Mouse (Mus musculus) erythroblast, embryonic 14.5 days (primary cell): ENCODE measurements around the gene Rabl2. TPM values are rescaled to one million over a fixed set of nuclear protein-coding genes. Genes with fewer than 3 reads are reported as not detected.

ENCODE experiments used
- H3K27me3 ChIP-seq: 2 replicates; pipeline ENCODE4 v1.6.1; 2012; ENCODE audit warnings: inconsistent platforms; ENCODE audit not compliant: control insufficient read depth
- H3K36me3 ChIP-seq: 2 replicates; pipeline ENCODE4 v1.6.1; 2012; ENCODE audit warnings: mild to moderate bottlenecking, inconsistent platforms; ENCODE audit not compliant: control insufficient read depth
- H3K4me1 ChIP-seq: 2 replicates; pipeline ENCODE4 v1.6.1; 2012; ENCODE audit warnings: inconsistent platforms; ENCODE audit not compliant: control insufficient read depth
- H3K4me3 ChIP-seq: replicated peaks from 2 replicates; pipeline ENCODE3; 2012; ENCODE audit warnings: moderate library complexity, mild to moderate bottlenecking, inconsistent platforms
- H3K9me3 ChIP-seq: 2 replicates; pipeline ENCODE4 v1.6.1; 2012; ENCODE audit warnings: low read length, inconsistent platforms, mixed read lengths; ENCODE audit not compliant: control insufficient read depth
- GATA1 ChIP-seq: IDR thresholded peaks from 2 replicates; pipeline ENCODE4 v1.6.1; 2012; ENCODE audit warnings: low read length, inconsistent platforms, mixed read lengths
- TAL1 ChIP-seq: IDR thresholded peaks from 3 replicates; pipeline ENCODE4 v1.6.1; 2012; ENCODE audit warnings: low read length, inconsistent platforms, mixed read lengths
- polyA plus RNA-seq: library from polyadenylated mRNA; stranded (reverse); fragments of >175 nt; gene quantifications from 2 replicates; pipeline ENCODE4 v1.2.3, GENCODE M21; 2012

The Rabl2 gene
- polyA plus RNA-seq, 1 experiment = 0.28 TPM

DNA sequence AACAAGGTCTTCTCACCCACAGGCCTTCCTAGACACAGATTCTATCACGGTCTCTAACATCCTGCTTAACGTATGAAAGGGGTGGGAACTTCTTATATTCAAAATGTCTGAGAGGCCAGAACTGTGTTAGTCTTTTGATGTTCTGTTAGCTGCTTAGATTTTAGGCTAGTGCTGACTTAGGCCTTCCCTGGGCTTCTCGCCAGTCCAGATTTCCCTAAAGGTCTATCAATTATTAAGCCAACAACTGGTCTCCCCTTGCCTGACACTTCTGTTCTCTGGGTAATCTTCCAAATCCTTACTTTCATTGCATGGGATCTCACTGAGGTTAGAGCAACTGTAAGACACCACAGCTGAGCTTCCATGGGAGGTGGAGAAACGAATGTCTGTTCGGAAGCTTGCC is 2.6 kb downstream of the Rabl2 start:
- TF ChIP-seq GATA1 = no peak
- no peak for TF ChIP-seq TAL1
- Histone ChIP-seq H3K36me3 (peaks cover 5% of the 10 kb centered on the region), H3K4me1 (peaks cover 18% of the 10 kb centered on the region), H3K4me3 (no peak overlapping the region), H3K27me3 (peaks cover 5% of the 10 kb centered on the region; the same call in 1 of the 2 replicates), H3K9me3 (no peaks in the 10 kb centered on the region)

- H3K4me3 ChIP-seq = no peak overlapping the region
- peaks cover 5% of the 10 kb centered on the region for H3K36me3 ChIP-seq
- peaks cover 4% of the 10 kb centered on the region; the same call in 1 of the 2 replicates for H3K4me1 ChIP-seq
- no peaks in the 10 kb centered on the region for H3K9me3 ChIP-seq
- TF ChIP-seq TAL1 = no peak
- no peak for TF ChIP-seq GATA1
- H3K27me3 ChIP-seq = no peaks in the 10 kb centered on the region
Observed at GRCm38 (mm10) chr15:89585631-89586030, 6.1 kb downstream of the Rabl2 start.

DNA sequence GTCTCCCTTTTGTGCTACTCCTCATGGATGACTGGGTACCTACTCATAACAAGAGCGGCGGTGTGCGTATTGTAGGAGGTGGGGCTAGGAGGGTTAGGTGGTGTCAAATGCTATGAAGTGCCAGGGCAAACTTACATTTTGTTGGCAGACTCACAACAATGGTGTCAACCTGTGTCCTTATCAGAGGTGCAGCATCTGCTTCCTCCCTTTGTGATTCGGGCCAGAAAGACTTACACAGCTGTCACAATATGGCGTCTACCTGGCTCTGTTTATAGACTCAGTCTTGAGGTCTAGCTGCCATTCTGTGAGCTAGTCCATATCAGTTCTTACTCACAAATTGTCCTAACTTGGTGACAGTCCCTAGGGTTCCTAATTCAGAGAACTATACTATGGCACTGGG is 6.6 kb downstream of the Rabl2 start:
- peaks cover 5% of the 10 kb centered on the region for H3K36me3 ChIP-seq
- H3K27me3 ChIP-seq = no peaks in the 10 kb centered on the region
- TF ChIP-seq GATA1 (no peak), TAL1 (no peak)
- H3K4me1 ChIP-seq = peaks cover 4% of the 10 kb centered on the region; the same call in 1 of the 2 replicates
- no peaks in the 10 kb centered on the region for H3K9me3 ChIP-seq
- no peak overlapping the region for H3K4me3 ChIP-seq

GRCm38 (mm10) chr15:89582494-89582893 is 9.2 kb downstream of the Rabl2 start:
- Histone ChIP-seq H3K9me3 (no peaks in the 10 kb centered on the region), H3K4me1 (peaks cover 4% of the 10 kb centered on the region; the same call in 1 of the 2 replicates), H3K27me3 (no peaks in the 10 kb centered on the region), H3K4me3 (no peak overlapping the region), H3K36me3 (peaks cover 5% of the 10 kb centered on the region; the same call in 1 of the 2 replicates)
- TF ChIP-seq GATA1 (no peak), TAL1 (no peak)

- no peaks in the 10 kb centered on the region for H3K36me3 ChIP-seq
- no peaks in the 10 kb centered on the region for H3K9me3 ChIP-seq
- no peak for TF ChIP-seq TAL1
- no peak for TF ChIP-seq GATA1
- H3K4me3 ChIP-seq = no peak overlapping the region
- no peaks in the 10 kb centered on the region for H3K27me3 ChIP-seq
- H3K4me1 ChIP-seq = no peaks in the 10 kb centered on the region; the same call in 1 of the 2 replicates
Observed at GRCm38 (mm10) chr15:89572147-89572546, 19.6 kb downstream of the Rabl2 start.

DNA sequence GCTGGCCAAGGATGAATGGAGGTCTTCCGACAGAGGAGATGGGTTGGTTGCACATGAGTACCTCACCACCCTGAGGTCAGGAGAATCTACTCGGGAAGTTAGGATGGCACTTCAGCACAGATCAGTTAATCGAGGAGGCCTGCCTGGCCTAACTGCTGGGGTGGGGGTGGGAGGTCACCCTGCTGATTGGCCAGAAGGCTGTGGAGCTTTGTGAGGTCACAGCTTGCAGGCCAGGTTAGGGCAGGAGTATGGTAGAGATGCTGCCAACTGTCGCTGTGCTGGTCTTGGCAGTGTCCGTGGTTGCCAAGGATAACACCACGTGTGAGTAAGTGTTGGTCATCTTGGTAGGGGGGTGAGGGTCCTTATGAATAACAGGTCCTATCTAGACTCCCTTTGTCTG is 23.6 kb downstream of the Rabl2 start, which contains the start of gene Acr:
TSS of gene Acr (plus strand) at position 213 of the 400 bp plus-strand sequence.
- no peak for TF ChIP-seq GATA1
- TF ChIP-seq TAL1 = no peak
- H3K4me1 ChIP-seq = no peaks in the 10 kb centered on the region; the same call in 1 of the 2 replicates
- H3K36me3 ChIP-seq = no peaks in the 10 kb centered on the region
- H3K4me3 ChIP-seq = no peak within 1 kb of the TSS
- H3K9me3 ChIP-seq = no peaks in the 10 kb centered on the region
- no peaks in the 10 kb centered on the region for H3K27me3 ChIP-seq

DNA sequence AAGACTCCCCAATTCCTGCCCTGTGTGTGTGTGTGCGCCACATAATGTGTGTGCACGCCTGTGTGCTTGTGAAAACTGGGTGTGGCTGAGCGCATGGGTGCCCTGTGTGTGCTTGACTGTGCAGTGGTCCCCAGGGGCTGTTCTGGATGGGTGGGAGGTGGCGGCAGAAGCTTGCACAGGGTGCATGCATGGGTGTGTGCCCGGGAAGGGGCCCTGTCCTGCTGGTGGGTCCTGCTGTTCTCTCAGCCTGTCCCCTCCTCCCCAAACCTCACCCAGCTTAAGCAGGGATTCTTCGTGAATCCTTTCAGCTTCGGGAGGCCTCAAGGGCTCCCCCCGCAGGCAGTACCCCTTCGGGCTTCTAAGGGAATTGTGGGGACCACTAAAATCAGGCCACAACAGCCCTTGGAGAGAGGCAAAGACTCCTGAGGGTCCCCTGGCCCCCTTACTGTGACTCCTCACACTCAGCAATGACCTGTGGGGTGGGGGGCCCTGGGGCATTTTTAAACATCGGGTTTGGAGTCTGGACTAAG is 32.5 kb downstream of the Rabl2 start:
- TF ChIP-seq GATA1 = no peak
- no peak for TF ChIP-seq TAL1
- H3K4me1 ChIP-seq = no peaks in the 10 kb centered on the region; the same call in 1 of the 2 replicates
- no peaks in the 10 kb centered on the region for H3K36me3 ChIP-seq
- peaks cover 20% of the 10 kb centered on the region; the same call in 1 of the 2 replicates for H3K27me3 ChIP-seq
- no peak overlapping the region for H3K4me3 ChIP-seq
- H3K9me3 ChIP-seq = no peaks in the 10 kb centered on the region

GRCm38 (mm10) chr15:89557996-89558390 is 33.7 kb downstream of the Rabl2 start:
- H3K4me3 ChIP-seq = no peak overlapping the region

GRCm38 (mm10) chr15:89557179-89557995 is 34.3 kb downstream of the Rabl2 start:
- TF ChIP-seq GATA1 (no peak), TAL1 (no peak)
- peaks cover 20% of the 10 kb centered on the region; the same call in 1 of the 2 replicates for H3K27me3 ChIP-seq

More at GRCm38 (mm10) chr15:89557996-89558390, 33.7 kb downstream of the Rabl2 start:
- TF ChIP-seq TAL1 (no peak), GATA1 (no peak)
- Histone ChIP-seq H3K4me1 (no peaks in the 10 kb centered on the region; the same call in 1 of the 2 replicates), H3K36me3 (no peaks in the 10 kb centered on the region), H3K9me3 (no peaks in the 10 kb centered on the region), H3K27me3 (peaks cover 20% of the 10 kb centered on the region; the same call in 1 of the 2 replicates)

More at GRCm38 (mm10) chr15:89557179-89557995, 34.3 kb downstream of the Rabl2 start:
- no peaks in the 10 kb centered on the region for H3K9me3 ChIP-seq
- no peaks in the 10 kb centered on the region; the same call in 1 of the 2 replicates for H3K4me1 ChIP-seq
- no peaks in the 10 kb centered on the region for H3K36me3 ChIP-seq
- H3K4me3 ChIP-seq = no peak overlapping the region
